Mouse (Mus musculus) adrenal gland (tissue): ENCODE data around the gene BC048403.
"Not testable (repeated sequence)": the region's sequence is repeated elsewhere in the genome, so short reads cannot be mapped to it uniquely, and the experiment has no call there.

ENCODE experiments used
- intact Hi-C: fragments of 180-260 bp; cut with DNase I; formaldehyde crosslinking; loops from one replicate; pipeline ENCODE4 v1.15.1; 2025

The BC048403 gene

GRCm38 (mm10) chr10:121755822-121756221, 16.1 kb downstream of the BC048403 start:
- intact Hi-C loops: no loop called here

DNA sequence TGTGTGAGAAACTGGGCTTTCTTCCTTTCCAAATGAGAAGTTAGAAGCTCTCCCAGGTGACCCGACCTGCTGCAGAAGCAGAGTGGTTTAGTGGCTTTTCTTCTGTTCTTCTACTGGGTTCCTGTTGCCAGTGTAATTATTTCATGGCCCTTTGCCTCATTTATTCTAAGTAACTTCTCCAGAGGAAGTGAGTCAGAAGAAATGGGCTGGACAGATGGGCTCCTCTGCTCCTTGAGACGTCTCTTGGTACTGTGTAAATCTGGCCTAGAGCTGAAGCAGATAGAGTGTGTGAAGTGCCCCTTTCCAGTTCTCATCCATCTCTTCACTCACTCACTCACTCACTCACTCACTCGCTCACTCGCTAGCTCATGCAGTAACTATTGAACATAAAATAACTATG, 16.9 kb downstream of the BC048403 start:
- intact Hi-C loops: no loop called here

DNA sequence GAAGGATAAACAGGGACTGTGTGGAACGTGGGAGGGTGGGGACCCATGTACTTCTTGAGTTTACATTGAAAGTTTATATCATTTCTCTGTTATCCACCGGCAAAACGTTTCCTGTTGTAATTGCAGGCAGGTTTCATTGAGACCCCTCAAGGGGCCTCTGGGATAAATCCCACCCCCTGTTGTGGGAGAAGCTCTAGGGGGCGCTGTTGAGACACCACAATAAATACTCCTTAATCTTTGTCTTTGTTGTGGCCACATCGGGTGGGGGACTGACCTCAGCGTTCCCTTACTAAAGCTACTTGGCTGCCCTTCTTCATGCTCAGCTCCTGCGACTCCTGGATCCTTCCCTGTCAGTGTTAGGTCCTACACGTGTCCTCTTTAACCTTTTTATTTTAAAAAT, 19.4 kb downstream of the BC048403 start:
- intact Hi-C loops: no loop called here

DNA sequence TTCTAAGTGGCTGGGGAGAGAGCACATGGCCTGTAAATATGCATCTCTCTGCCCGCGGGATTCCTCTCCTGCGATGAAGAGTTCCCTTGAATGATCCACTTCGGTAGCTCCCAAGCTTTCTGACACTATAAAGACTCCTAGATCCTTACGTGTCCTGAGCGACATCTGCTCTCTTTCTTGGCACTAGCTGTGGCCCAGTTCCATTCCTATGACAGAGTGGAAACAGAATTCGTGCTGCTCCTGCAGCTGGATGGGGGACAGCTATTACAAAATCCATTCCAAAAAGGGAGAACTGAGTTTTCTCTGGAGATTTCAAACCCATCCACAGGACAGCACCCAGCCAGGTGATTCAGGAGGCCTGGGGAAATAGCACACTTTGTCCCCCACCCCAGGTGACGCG, 22.4 kb downstream of the BC048403 start:
- intact Hi-C loops: loop anchor here (5.0 kb wide), 1 partner anchor 60 kb away; no protein-coding TSS in a partner anchor

DNA sequence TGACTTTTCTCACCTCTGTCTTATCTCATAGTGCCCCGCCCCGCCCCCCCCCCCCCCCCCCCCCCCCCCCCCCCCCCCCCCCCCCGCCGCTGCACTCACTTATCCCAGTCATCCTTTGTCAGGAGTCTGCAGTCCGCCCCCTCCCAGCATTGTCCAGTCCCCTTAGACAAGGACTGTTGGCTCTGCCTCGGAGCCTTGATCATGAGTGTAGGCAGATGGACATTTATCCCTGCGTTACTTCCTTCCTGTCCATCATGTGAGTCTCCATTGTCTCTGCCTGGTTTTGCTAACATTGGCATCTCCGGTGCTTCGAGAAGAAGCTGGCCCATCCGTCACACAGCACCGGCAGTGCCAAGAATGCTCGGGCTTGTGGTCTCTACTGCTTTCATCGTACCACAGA, 23.5 kb downstream of the BC048403 start:
- intact Hi-C loops: loop anchor here (5.0 kb wide), 1 partner anchor 61 kb away; no protein-coding TSS in a partner anchor

DNA sequence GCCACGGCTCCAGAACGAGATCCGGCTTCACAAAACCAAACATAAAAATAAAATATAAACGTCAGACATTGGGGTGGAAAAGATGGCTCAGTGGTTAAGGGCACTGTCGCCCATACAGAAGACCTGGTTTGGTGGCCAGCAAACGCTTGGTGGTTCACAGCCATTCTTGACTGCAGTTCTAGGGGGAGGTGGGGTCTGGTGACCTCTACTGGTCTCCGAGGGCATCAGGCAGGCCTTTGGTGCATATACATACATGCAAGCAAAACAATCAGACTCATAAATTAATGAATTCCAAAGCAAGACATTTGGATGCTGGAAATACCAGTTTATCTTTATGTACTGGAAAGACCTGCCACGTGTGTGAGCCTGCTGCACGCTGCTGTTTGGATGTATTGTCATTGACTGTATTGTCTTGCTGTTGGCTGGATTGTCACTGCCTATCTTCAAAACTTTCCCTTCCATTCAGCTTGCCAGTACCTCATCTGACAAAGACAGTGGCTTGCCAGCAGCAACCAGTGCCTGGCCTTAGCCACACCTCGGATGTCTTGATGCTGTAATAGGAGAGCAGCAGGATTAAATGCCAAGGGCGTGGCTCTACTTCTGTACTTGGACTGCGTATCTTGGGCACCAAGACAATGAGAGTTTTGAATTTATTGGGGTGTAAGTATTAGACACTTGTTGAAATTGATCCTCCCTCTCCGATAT, 24.9 kb downstream of the BC048403 start:
- intact Hi-C loops: loop anchor here (5.0 kb wide), 1 partner anchor 62 kb away; no protein-coding TSS in a partner anchor

GRCm38 (mm10) chr10:121765174-121766057, 25.7 kb downstream of the BC048403 start:
- intact Hi-C loops: no loop called here

DNA sequence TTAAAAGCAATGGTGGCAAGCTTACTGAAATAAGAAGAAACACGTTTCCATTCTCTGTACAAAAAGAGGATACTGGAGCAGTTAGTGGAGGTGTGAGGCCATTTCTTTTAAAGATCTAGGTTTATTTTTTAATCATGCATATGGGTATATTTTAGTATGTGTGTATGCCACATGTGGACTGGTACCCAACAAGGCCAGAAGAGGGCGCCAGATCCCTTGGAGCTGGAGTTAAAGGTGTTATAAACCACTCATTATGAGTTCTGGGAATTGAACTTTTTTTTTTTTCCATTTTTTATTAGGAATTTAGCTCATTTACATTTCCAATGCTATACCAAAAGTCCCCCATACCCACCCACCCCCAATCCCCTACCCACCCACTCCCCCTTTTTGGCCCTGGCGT, 27.6 kb downstream of the BC048403 start:
- intact Hi-C loops: not testable (repeated sequence)

GRCm38 (mm10) chr10:121769711-121770110, 30.0 kb downstream of the BC048403 start:
- intact Hi-C loops: loop anchor here (5.0 kb wide), 1 partner anchor 283 kb away; no protein-coding TSS in a partner anchor

DNA sequence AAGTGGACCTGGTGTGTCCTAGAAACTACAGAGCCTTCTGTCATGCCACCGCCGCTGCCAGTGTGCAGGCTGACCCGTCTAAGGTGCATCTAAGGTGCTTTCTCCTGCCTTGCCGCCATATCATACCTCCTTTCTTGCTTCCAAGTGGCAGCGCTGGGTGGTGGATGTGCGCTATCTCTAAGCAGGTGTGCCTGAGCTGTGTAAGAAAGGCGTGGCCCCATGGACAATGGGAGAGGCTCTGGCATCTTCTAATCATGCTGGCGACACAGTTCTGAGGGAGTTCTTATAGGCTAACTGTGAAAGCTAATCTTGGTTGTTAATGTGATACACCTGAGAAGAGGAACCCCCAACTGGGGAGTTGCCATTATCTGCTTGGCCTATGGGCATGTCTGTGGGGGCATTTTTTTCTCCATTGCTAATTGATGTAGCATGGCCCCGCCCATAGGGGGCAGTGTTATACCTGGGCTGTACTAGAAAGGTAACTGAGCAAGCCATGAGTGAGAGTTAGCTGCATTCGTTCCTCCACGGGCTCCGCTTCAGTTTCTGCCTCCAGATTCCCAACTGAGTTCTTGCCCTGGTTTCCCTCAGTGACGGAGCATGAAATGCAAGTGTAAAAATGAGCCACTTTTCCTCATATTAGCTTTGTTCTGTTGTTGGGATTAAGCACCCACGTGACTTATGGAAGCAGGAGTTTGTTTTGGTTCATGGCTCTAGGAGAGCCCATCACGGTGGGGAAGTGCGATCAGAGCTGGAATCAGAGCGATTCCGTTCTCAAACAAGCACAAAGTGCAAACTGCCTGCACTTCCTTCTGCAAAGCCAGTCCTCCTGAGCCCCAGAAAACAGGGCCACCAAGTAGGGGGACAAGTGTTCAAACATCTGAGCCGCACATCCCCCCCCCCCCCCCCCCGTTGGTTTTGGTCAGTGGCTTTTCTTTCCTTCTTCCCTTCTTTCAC, 31.2 kb downstream of the BC048403 start:
- intact Hi-C loops: loop anchor here (5.0 kb wide), 1 partner anchor 281 kb away; no protein-coding TSS in a partner anchor

GRCm38 (mm10) chr10:121773813-121774212, 34.1 kb downstream of the BC048403 start:
- intact Hi-C loops: loop anchor here (5.0 kb wide), 1 partner anchor 278 kb away; no protein-coding TSS in a partner anchor

DNA sequence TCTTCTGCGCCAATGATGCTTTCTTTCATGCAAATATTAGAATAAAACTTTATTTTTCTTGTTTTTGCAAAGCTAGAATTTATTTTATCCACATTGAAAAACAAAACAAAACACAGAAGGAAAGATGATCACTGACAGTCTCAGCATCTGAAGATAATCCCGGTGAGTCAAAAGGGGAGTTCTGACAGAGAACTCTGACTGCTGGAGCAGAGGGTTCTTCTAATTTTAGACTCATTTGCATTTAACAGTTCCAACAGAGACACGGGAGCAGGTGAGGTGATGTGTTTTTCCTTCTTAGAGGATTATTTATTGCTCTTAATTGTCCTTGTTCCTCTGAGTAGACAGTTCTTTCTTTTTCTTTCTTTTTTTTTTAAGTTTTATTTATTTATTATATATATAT, 36.3 kb downstream of the BC048403 start:
- intact Hi-C loops: no loop called here

DNA sequence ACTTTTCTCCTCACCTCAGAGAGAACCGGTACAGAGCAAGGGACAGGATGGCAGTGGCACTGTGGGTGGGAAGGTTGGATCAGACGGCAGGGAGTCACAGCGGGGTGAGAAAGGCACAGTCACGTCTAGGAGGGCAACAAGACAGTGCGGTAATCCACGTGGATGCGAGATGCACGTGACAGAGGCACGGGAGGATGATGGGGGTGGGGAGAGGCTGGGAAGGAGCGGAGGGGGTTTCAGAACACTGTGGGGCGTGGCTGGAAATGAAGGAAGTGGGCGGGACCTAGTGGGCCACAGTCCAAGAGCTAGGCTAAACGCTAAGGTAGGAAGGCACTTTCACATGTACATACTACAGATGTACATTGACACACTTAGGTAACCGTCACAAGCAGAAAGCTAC, 41.4 kb downstream of the BC048403 start:
- intact Hi-C loops: no loop called here

GRCm38 (mm10) chr10:121788536-121788935, 48.8 kb downstream of the BC048403 start:
- intact Hi-C loops: no loop called here

DNA sequence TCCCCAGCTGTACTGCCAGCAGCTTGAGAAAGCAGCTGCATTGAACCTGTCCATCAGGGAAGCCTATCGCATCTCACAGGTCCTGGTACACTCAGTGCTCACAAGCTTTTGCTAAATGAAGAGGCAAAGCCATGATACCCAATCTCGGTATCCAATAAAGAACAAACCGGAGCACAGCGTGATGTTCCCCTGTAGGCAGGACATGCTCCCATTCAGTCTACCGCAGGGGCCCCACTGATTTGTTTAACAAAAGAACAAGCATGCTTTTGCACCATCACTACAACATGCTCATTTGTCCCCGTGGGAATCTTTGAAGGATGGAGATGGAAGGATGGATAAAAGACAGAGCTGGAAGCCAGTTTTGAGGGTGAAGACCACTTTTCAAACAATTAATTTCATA, 50.3 kb downstream of the BC048403 start:
- intact Hi-C loops: no loop called here

DNA sequence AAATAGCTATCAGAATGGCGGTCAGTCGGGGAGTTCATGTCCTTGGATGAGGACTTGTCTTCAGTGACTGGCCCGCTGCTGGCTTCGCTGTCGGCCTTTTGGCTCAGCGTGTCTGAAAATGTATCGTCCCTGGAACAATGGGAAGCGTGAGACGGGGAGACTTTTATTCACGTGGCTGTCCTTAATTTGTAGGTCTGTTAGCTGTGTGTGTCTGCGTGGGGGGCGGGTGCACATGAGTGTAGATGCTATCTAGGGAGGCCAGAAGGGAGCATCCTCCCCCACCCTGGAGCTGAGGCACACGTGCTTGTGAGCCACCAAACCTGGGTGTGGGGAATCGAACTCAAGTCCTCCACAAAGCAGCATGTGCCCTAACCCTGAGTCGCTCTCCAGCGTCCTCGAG, 52.9 kb downstream of the BC048403 start:
- intact Hi-C loops: no loop called here

DNA sequence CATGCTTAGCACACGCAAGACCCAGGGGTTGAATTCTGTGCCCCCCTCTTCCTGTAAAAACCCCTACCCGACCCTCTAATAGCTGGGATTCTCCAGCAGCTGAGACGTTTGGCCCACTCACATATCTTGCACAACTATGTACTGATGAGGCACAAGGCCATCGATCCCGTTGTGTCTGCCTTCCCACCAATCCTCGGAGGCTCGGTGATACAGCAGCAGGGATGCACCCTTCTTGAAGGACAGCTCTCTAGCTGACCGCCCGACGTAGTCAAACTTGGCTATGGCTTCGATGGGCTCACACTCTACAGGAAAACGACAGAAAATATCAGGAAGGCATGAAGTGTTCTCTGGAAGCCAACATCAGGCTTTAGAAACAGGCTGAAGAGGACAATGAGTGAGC, 54.7 kb downstream of the BC048403 start:
- intact Hi-C loops: no loop called here

DNA sequence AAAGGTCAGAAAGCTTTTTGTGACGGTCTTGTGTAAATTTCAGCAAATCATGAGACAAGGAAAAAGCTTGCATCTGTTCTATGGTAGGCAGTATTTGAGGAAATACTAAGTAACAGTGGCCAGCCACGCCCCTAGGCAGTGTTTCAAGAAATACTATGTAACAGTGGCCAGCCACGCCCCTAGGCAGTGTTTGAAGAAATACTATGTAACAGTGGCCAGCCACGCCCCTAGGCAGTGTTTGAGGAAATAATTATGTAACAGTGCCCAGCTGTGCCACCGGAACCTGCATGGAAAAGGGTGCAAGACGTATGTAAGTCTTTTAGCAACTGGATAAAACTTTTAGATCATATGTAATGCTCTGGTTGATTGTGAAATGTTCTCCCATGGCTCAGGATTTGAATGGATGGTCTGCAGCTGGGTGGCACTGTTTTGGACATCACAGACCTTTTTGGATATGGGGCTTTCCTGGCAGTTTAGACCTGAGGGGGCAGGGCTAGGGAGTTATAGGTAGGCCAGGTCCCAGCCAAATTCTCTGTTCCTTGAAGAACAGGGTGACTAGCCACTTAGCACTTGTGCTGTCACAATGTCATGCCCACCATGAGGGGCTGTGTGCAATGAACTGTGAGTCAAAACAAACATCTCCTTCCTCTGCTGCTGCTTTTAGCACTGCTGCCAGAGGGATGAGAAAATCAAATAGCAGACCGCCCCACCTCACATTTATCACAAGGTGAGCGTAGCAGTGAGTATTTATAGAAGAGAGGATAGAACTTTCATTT, 56.5 kb downstream of the BC048403 start:
- intact Hi-C loops: no loop called here

GRCm38 (mm10) chr10:121800041-121800440, 60.3 kb downstream of the BC048403 start:
- intact Hi-C loops: no loop called here
